Mouse (Mus musculus) liver, postnatal 0 days (tissue): ENCODE results near the gene Ccl25.

Experiments
- CTCF ChIP-seq: sonication (generic); IDR thresholded peaks from 2 replicates; pipeline ENCODE4 v1.5.1; 2016; ENCODE audit warnings: antibody characterized with exemption, low read depth
- EP300 ChIP-seq: IDR thresholded peaks from 2 replicates; pipeline ENCODE4 v1.6.1; 2016; ENCODE audit warnings: antibody characterized with exemption, low read depth, mild to moderate bottlenecking

DNA sequence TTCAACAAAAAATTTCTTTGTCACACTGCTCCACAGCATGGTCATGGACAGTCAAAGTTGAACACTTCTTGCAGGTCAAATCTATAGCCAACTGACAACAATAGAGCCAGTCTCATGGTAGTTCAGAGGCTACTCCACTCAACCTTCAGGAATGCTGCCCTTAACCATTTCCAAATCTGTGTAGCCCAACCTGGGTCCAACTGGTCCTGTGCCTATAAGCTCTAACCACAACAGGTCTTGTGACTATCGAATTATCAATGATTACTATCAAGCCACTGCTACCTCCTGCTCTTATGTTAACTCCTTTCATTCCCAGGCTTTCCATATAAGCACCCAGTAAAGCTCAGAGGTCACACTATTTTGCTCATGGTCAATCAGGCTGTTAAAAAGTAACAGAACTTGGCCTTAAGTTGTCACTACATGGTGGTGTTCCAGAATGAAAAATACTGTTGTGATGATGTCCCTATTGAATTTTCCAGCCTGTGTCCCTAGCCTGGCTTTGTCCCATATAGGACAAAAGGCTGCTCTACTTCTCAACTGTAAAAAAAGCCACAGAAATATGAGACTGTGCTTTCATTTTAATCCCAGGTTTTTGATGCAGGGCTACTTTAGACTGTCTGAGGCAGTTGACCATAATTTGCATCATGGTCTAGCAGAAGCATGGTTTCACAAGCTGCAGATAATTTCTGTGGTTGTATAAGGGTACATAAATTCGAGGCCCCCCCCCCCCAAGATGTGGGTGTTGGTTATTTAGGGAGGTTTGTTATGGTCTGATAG lies 6.0 kb upstream of the Ccl25 start:
- TF ChIP-seq CTCF (no peak), EP300 (peak; percentile 33; the same call in 1 of the 2 replicates)
